Mouse (Mus musculus) left cerebral cortex, adult 9 months (tissue): Measurements from ENCODE around the gene Rap1gap2.

Experiments
- DNase-seq, 2 experiments: peaks; one replicate each; pipeline ENCODE4 v3.0.0; 2022; ENCODE audit warnings: low spot score in 2 of 2

Gene Rap1gap2

GRCm38 (mm10) chr11:74574768-74575434 is 35.8 kb downstream of the Rap1gap2 start:
- no peak for DNase-seq

- DNase-seq = no peak
Measured at GRCm38 (mm10) chr11:74572459-74573061, 38.2 kb downstream of the Rap1gap2 start.

- DNase-seq = no peak
Measured at GRCm38 (mm10) chr11:74569735-74570134, 41.0 kb downstream of the Rap1gap2 start.

GRCm38 (mm10) chr11:74568463-74568862 is 42.3 kb downstream of the Rap1gap2 start:
- DNase-seq = peak in 1 of 2 experiments; percentile 74

- no peak for DNase-seq
Measured at GRCm38 (mm10) chr11:74568004-74568403, 42.7 kb downstream of the Rap1gap2 start.

- no peak for DNase-seq
Measured at GRCm38 (mm10) chr11:74566326-74566874, 44.3 kb downstream of the Rap1gap2 start.

- DNase-seq = no peak
Measured at GRCm38 (mm10) chr11:74561392-74561791, 49.3 kb downstream of the Rap1gap2 start.

- no peak for DNase-seq
Measured at GRCm38 (mm10) chr11:74560600-74561227, 50.0 kb downstream of the Rap1gap2 start.

GRCm38 (mm10) chr11:74559793-74560433 is 50.8 kb downstream of the Rap1gap2 start:
- peak in 1 of 2 experiments; percentile 59 for DNase-seq

GRCm38 (mm10) chr11:74558933-74559332 is 51.8 kb downstream of the Rap1gap2 start:
- no peak for DNase-seq

GRCm38 (mm10) chr11:74557456-74558230 is 53.1 kb downstream of the Rap1gap2 start:
- no peak for DNase-seq

- no peak for DNase-seq
Measured at GRCm38 (mm10) chr11:74555716-74556374, 54.9 kb downstream of the Rap1gap2 start.

- peak; percentile 62 to 64 for DNase-seq
Measured at GRCm38 (mm10) chr11:74554683-74555341, 55.9 kb downstream of the Rap1gap2 start.

- DNase-seq = no peak
Measured at GRCm38 (mm10) chr11:74551568-74551967, 59.1 kb downstream of the Rap1gap2 start.

GRCm38 (mm10) chr11:74550615-74551102 is 60.1 kb downstream of the Rap1gap2 start:
- DNase-seq = no peak

- DNase-seq = no peak
Measured at GRCm38 (mm10) chr11:74548781-74549382, 61.8 kb downstream of the Rap1gap2 start.

- peak in 1 of 2 experiments; percentile 49 for DNase-seq
Measured at GRCm38 (mm10) chr11:74546933-74547694, 63.6 kb downstream of the Rap1gap2 start.

- DNase-seq = peak in 1 of 2 experiments; percentile 68
Measured at GRCm38 (mm10) chr11:74546165-74546564, 64.5 kb downstream of the Rap1gap2 start.

GRCm38 (mm10) chr11:74545560-74545959 is 65.2 kb downstream of the Rap1gap2 start:
- DNase-seq = no peak
